In genomic region chr17:83499692-83500091, GRCm38 (mm10) we compare ENCODE assay signal across 29 mouse cellular contexts. TPM values are rescaled to one million over a fixed set of nuclear protein-coding genes. Genes with fewer than 3 reads are reported as not detected.
DNase-seq lines count a peak whose midpoint lies in the region; ATAC-seq and TF ChIP-seq lines count a peak whose summit lies in the region.
"Had no signal": no experiment of that assay in that cellular context is flagged by ENCODE, and none has a peak within 500 bp of the region (broad histone marks: within the 10 kb centered on the region; RNA-seq: fewer than 3 reads in every experiment).

No protein-coding gene starts in this region.

- no peak for TF ChIP-seq EP300 in heart, postnatal 0 days (IDR thresholded peaks at IDR 0.05; ENCODE audit: low read depth)

- H3K27ac ChIP-seq in heart, postnatal 0 days (ENCODE audit: low read depth): 0 out of 2 replicates have a peak overlapping the region, but pooled peaks have one; percentile 20
- H3K27ac ChIP-seq in heart, embryonic 11.5 days (ENCODE audit: low read depth, low read length): no peak overlapping the region
- no peak overlapping the region for H3K27ac ChIP-seq in stomach, embryonic 15.5 days
- no peak overlapping the region for H3K27ac ChIP-seq in intestine, embryonic 15.5 days
- H3K27ac ChIP-seq: embryonic facial prominence, embryonic 13.5 days; embryonic facial prominence, embryonic 15.5 days; forebrain, embryonic 10.5 days; forebrain, embryonic 12.5 days had no signal

- H3K4me3 ChIP-seq in heart, postnatal 0 days (ENCODE audit: low read depth, low read length): no peak overlapping the region
- H3K4me3 ChIP-seq in heart, embryonic 11.5 days (ENCODE audit: low read depth, low read length): no peak overlapping the region
- no peak overlapping the region for H3K4me3 ChIP-seq in stomach, embryonic 15.5 days (replicated peaks)
- no peak overlapping the region for H3K4me3 ChIP-seq in intestine, embryonic 15.5 days (replicated peaks)
- H3K4me3 ChIP-seq: embryonic facial prominence, embryonic 13.5 days; embryonic facial prominence, embryonic 15.5 days; erythroblast, embryonic 14.5 days; forebrain, embryonic 10.5 days; forebrain, embryonic 12.5 days had no signal

- peaks cover 69% of the 10 kb centered on the region for H3K36me3 ChIP-seq in heart, postnatal 0 days (replicated peaks; ENCODE audit: control insufficient read depth, insufficient read depth, low read length)
- H3K36me3 ChIP-seq in heart, embryonic 11.5 days (ENCODE audit: control insufficient read depth, insufficient read depth, low read length): peaks cover 41% of the 10 kb centered on the region
- H3K36me3 ChIP-seq in stomach, embryonic 15.5 days: peaks cover 39% of the 10 kb centered on the region
- peaks cover 37% of the 10 kb centered on the region for H3K36me3 ChIP-seq in intestine, embryonic 15.5 days

- no peak for TF ChIP-seq CTCF in heart, postnatal 0 days (IDR thresholded peaks at IDR 0.05; ENCODE audit: low read depth)

- 77% methylated on average over 4 of the region's 4 CpGs for WGBS in heart, postnatal 0 days
- WGBS in heart, embryonic 11.5 days (ENCODE audit: insufficient replicate concordance): 83% methylated on average over 4 of the region's 4 CpGs
- WGBS in stomach, embryonic 15.5 days: 81% methylated on average over 4 of the region's 4 CpGs
- 81% methylated on average over 4 of the region's 4 CpGs for WGBS in intestine, embryonic 15.5 days

- peaks cover 17% of the 10 kb centered on the region for H3K9me3 ChIP-seq in heart, postnatal 0 days (replicated peaks; ENCODE audit: control insufficient read depth, low read length)
- peaks cover 2% of the 10 kb centered on the region; the same call in 1 of the 2 replicates for H3K9me3 ChIP-seq in heart, embryonic 11.5 days (replicated peaks; ENCODE audit: control insufficient read depth, low read length)
- H3K9me3 ChIP-seq in stomach, embryonic 15.5 days: no peaks in the 10 kb centered on the region
- no peaks in the 10 kb centered on the region for H3K9me3 ChIP-seq in intestine, embryonic 15.5 days
- H3K9me3 ChIP-seq: forebrain, embryonic 12.5 days had no signal

- H3K9ac ChIP-seq in heart, postnatal 0 days (replicated peaks; ENCODE audit: low read depth, low read length): no peak overlapping the region
- H3K9ac ChIP-seq in heart, embryonic 11.5 days (ENCODE audit: low read depth, low read length): no peak overlapping the region
- no peak overlapping the region for H3K9ac ChIP-seq in stomach, embryonic 15.5 days
- no peak overlapping the region for H3K9ac ChIP-seq in intestine, embryonic 15.5 days
- H3K9ac ChIP-seq: embryonic facial prominence, embryonic 13.5 days; embryonic facial prominence, embryonic 15.5 days; forebrain, embryonic 12.5 days had no signal

- H3K4me1 ChIP-seq in heart, postnatal 0 days (ENCODE audit: control insufficient read depth, insufficient read depth): no peaks in the 10 kb centered on the region
- H3K4me1 ChIP-seq in heart, embryonic 11.5 days (ENCODE audit: control insufficient read depth, insufficient read depth, low read length): no peaks in the 10 kb centered on the region
- H3K4me1 ChIP-seq in stomach, embryonic 15.5 days: no peaks in the 10 kb centered on the region; the same call in 1 of the 2 replicates
- no peaks in the 10 kb centered on the region for H3K4me1 ChIP-seq in intestine, embryonic 15.5 days (replicated peaks)
- H3K4me1 ChIP-seq: embryonic facial prominence, embryonic 13.5 days; embryonic facial prominence, embryonic 15.5 days; forebrain, embryonic 10.5 days; forebrain, embryonic 12.5 days had no signal

- ATAC-seq in heart, postnatal 0 days (ENCODE audit: insufficient read depth, low read depth): no peak
- ATAC-seq in heart, embryonic 11.5 days (replicated peaks; ENCODE audit: insufficient number of reproducible peaks, low FRiP score, low TSS enrichment): no peak
- peak; percentile 27; the same call in 1 of the 2 replicates for ATAC-seq in stomach, embryonic 15.5 days (ENCODE audit: insufficient read depth, low FRiP score, low read depth)
- ATAC-seq in intestine, embryonic 15.5 days: no peak
- ATAC-seq: CD4-positive, CD25-positive, alpha-beta regulatory T cell, adult 4 months; forebrain, embryonic 14.5 days; forebrain, embryonic 16.5 days; Patski had no signal

- no peak for DNase-seq in heart, postnatal 0 days (ENCODE audit: low spot score)
- peak; percentile 35 for DNase-seq in ES-CJ7 (ENCODE audit: low read depth, low spot score)
- DNase-seq in R1 (ENCODE audit: low read depth, low spot score): peak; percentile 60
- no peak for DNase-seq in gastrocnemius, postnatal 10 days
- DNase-seq in lung, adult 18-20 months: no peak
- DNase-seq: adrenal gland, adult 2 months; adrenal gland, postnatal 10 days; adrenal gland, postnatal 25 days; B cell, adult 2 months; cerebellum, adult 11 months; cerebellum, adult 18-20 months; cerebellum, adult 8-10 months; cerebellum, adult 9-11 months; cerebellum, postnatal 14 days; cerebellum, postnatal 36 days; embryo, embryonic 11 days had no signal

- H3K4me2 ChIP-seq in heart, postnatal 0 days (ENCODE audit: low read depth, low read length): no peak overlapping the region
- no peak overlapping the region for H3K4me2 ChIP-seq in heart, embryonic 11.5 days
- no peak overlapping the region for H3K4me2 ChIP-seq in stomach, embryonic 15.5 days
- no peak overlapping the region for H3K4me2 ChIP-seq in intestine, embryonic 15.5 days (replicated peaks)
- H3K4me2 ChIP-seq: embryonic facial prominence, embryonic 13.5 days; embryonic facial prominence, embryonic 15.5 days; forebrain, embryonic 12.5 days had no signal

- no peaks in the 10 kb centered on the region for H3K27me3 ChIP-seq in heart, postnatal 0 days (ENCODE audit: control insufficient read depth, insufficient read depth, low read length)
- H3K27me3 ChIP-seq in heart, embryonic 11.5 days (ENCODE audit: control insufficient read depth, insufficient read depth, low read length): no peaks in the 10 kb centered on the region
- H3K27me3 ChIP-seq in stomach, embryonic 15.5 days (replicated peaks): no peaks in the 10 kb centered on the region
- no peaks in the 10 kb centered on the region for H3K27me3 ChIP-seq in intestine, embryonic 15.5 days (replicated peaks)
- H3K27me3 ChIP-seq: CH12.LX; embryonic facial prominence, embryonic 13.5 days; embryonic facial prominence, embryonic 15.5 days; forebrain, embryonic 12.5 days; Patski had no signal

RNA-seq across cellular contexts. Expression of gene Cox7a2l, which starts 17.4 kb away (rescaled TPM):
- total RNA-seq in heart, postnatal 0 days (2014; rRNA removed; ENCODE audit: low replicate concordance): 487 and 666 TPM in 2 replicates
- 339 and 342 TPM in 2 replicates for polyA plus RNA-seq in heart, postnatal 0 days (2015; fragmentation: Nextera tagmentation; extraction: Ambion mirVana)
- 202 and 217 TPM in 2 replicates for polyA plus RNA-seq in heart, embryonic 11.5 days (2014; fragmentation: Nextera tagmentation; extraction: Ambion mirVana)
- 154 and 165 TPM in 2 replicates for polyA plus RNA-seq in stomach, embryonic 15.5 days (2015; fragmentation: Nextera tagmentation; extraction: Ambion mirVana)
- total RNA-seq in gastrocnemius, postnatal 10 days (2021): 100 to 1,000 TPM; 140 TPM
- 181 and 186 TPM in 2 replicates for polyA plus RNA-seq in intestine, embryonic 15.5 days (2015; fragmentation: Nextera tagmentation; extraction: Ambion mirVana)

Comparison
In these comparisons a context has a peak if more than half of its experiments do, and no peak if none do; other contexts are left out.
1. DNase-seq: peak in ES-CJ7 (single experiment) and R1 (single experiment); none in heart, postnatal 0 days (single experiment), gastrocnemius, postnatal 10 days (single experiment) and lung, adult 18-20 months (0 of 2).